Comparison of ENCODE assay signal across 12 mouse cellular contexts in the genomic region with DNA sequence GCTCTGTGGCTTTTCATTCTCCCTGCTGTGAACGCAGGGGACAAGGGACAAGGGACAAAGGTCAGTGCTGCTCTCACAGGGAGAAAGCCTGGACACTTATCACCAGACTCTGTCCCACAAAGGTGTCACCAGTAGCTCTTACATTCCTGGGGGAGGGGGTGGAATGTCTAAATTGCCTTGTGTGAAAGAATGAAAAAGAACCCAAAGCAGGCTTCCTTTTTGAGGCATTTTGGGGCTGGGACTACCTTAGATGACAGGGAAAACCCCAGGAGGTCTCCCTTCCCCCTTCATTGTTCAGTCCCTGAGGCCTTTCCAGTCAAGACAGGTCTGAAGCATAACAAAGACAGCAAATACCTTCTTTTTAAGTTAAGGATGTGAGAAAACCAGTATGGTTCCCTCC. TPM values are rescaled to one million over a fixed set of nuclear protein-coding genes. Genes with fewer than 3 reads are reported as not detected.
A peak's percentile ranks its signal among the peaks of the same experiment; 100 is the strongest.
DNase-seq lines count a peak whose midpoint lies in the region; ATAC-seq and TF ChIP-seq lines count a peak whose summit lies in the region.
"Had no signal": no experiment of that assay in that cellular context is flagged by ENCODE, and none has a peak within 500 bp of the region (broad histone marks: within the 10 kb centered on the region; RNA-seq: fewer than 3 reads in every experiment).

No protein-coding gene starts in this region.

- H3K27ac ChIP-seq in hindbrain, embryonic 10.5 days, result peak overlapping the region; percentile 76
- no peak overlapping the region for H3K27ac ChIP-seq in hindbrain, postnatal 0 days
- H3K27ac ChIP-seq in intestine, embryonic 16.5 days (ENCODE audit: low read length), result peak overlapping the region; percentile 69
- peak overlapping the region; percentile 40 for H3K27ac ChIP-seq in liver, embryonic 16.5 days (ENCODE audit: low read length)
- H3K27ac ChIP-seq: forebrain, embryonic 13.5 days; macrophage had no signal

- no peak overlapping the region for H3K4me3 ChIP-seq in hindbrain, embryonic 10.5 days
- H3K4me3 ChIP-seq in hindbrain, postnatal 0 days (ENCODE audit: low read length), result no peak overlapping the region
- no peak overlapping the region for H3K4me3 ChIP-seq in intestine, embryonic 16.5 days (ENCODE audit: low read length)
- no peak overlapping the region for H3K4me3 ChIP-seq in liver, embryonic 16.5 days (ENCODE audit: low read depth, low read length)
- H3K4me3 ChIP-seq: forebrain, embryonic 13.5 days had no signal

- no peaks in the 10 kb centered on the region for H3K27me3 ChIP-seq in hindbrain, embryonic 10.5 days (ENCODE audit: insufficient read depth, poor library complexity, severe bottlenecking)
- H3K27me3 ChIP-seq in hindbrain, postnatal 0 days (ENCODE audit: insufficient read depth, low read length), result no peaks in the 10 kb centered on the region
- H3K27me3 ChIP-seq in intestine, embryonic 16.5 days (replicated peaks; ENCODE audit: control insufficient read depth, insufficient read depth, low read length), result no peaks in the 10 kb centered on the region
- H3K27me3 ChIP-seq in liver, embryonic 16.5 days (ENCODE audit: control insufficient read depth, insufficient read depth, low read depth, low read length), result no peaks in the 10 kb centered on the region
- H3K27me3 ChIP-seq: forebrain, embryonic 13.5 days had no signal

- WGBS in hindbrain, embryonic 10.5 days, result 3% methylated on average over 1 of the region's 1 CpGs
- WGBS in hindbrain, postnatal 0 days, result 16% methylated on average over 1 of the region's 1 CpGs
- WGBS in intestine, embryonic 16.5 days, result 12% methylated on average over 1 of the region's 1 CpGs
- WGBS in liver, embryonic 16.5 days (ENCODE audit: insufficient replicate concordance), result 43% methylated on average over 1 of the region's 1 CpGs

- H3K36me3 ChIP-seq in hindbrain, embryonic 10.5 days, result no peaks in the 10 kb centered on the region
- H3K36me3 ChIP-seq in hindbrain, postnatal 0 days (ENCODE audit: insufficient read depth, low read length), result no peaks in the 10 kb centered on the region
- no peaks in the 10 kb centered on the region for H3K36me3 ChIP-seq in intestine, embryonic 16.5 days (ENCODE audit: control insufficient read depth, insufficient read depth, low read length)
- no peaks in the 10 kb centered on the region for H3K36me3 ChIP-seq in liver, embryonic 16.5 days (ENCODE audit: control insufficient read depth, insufficient read depth)

- H3K4me2 ChIP-seq in hindbrain, postnatal 0 days (ENCODE audit: low read depth, low read length), result no peak overlapping the region
- H3K4me2 ChIP-seq in intestine, embryonic 16.5 days (ENCODE audit: low read depth, low read length), result no peak overlapping the region; the same call in 1 of the 2 replicates
- 0 out of 2 replicates have a peak overlapping the region, but pooled peaks have one; percentile 10 for H3K4me2 ChIP-seq in liver, embryonic 16.5 days (ENCODE audit: low read depth, low read length)
- H3K4me2 ChIP-seq: forebrain, embryonic 13.5 days had no signal

- no peak overlapping the region for H3K9ac ChIP-seq in hindbrain, postnatal 0 days (replicated peaks; ENCODE audit: low read length)
- H3K9ac ChIP-seq in intestine, embryonic 16.5 days (ENCODE audit: low read depth, low read length), result no peak overlapping the region
- H3K9ac ChIP-seq in liver, embryonic 16.5 days (ENCODE audit: low read depth, low read length), result no peak overlapping the region
- H3K9ac ChIP-seq: forebrain, embryonic 13.5 days had no signal

- H3K4me1 ChIP-seq in hindbrain, embryonic 10.5 days (replicated peaks), result peaks cover 45% of the 10 kb centered on the region
- H3K4me1 ChIP-seq in hindbrain, postnatal 0 days (ENCODE audit: insufficient read depth, low read length), result no peaks in the 10 kb centered on the region
- H3K4me1 ChIP-seq in intestine, embryonic 16.5 days (ENCODE audit: control insufficient read depth, insufficient read depth, low read length), result peaks cover 33% of the 10 kb centered on the region
- peaks cover 7% of the 10 kb centered on the region for H3K4me1 ChIP-seq in liver, embryonic 16.5 days (ENCODE audit: control insufficient read depth, low read depth, low read length)

- no peaks in the 10 kb centered on the region for H3K9me3 ChIP-seq in hindbrain, embryonic 10.5 days
- no peaks in the 10 kb centered on the region for H3K9me3 ChIP-seq in hindbrain, postnatal 0 days (ENCODE audit: low read length)
- H3K9me3 ChIP-seq in intestine, embryonic 16.5 days (ENCODE audit: control insufficient read depth, low read length), result no peaks in the 10 kb centered on the region
- H3K9me3 ChIP-seq in liver, embryonic 16.5 days (replicated peaks; ENCODE audit: control insufficient read depth, low read length), result no peaks in the 10 kb centered on the region
- H3K9me3 ChIP-seq: forebrain, embryonic 13.5 days had no signal

- TF ChIP-seq CTCF in hindbrain, postnatal 0 days (IDR thresholded peaks at IDR 0.05; ENCODE audit: low read depth), result no peak

- no peak for ATAC-seq in hindbrain, postnatal 0 days
- ATAC-seq in intestine, embryonic 16.5 days, result peak; percentile 90
- peak; percentile 61 for ATAC-seq in liver, embryonic 16.5 days (ENCODE audit: low read depth)
- ATAC-seq: forebrain, embryonic 13.5 days had no signal

- DNase-seq in hindbrain, embryonic 10.5 days (ENCODE audit: low spot score), result no peak
- no peak for DNase-seq in hindbrain, postnatal 0 days (ENCODE audit: low spot score)
- peak; percentile 100 for DNase-seq in R1 (ENCODE audit: low read depth, low spot score)
- no peak for DNase-seq in urinary bladder, postnatal 10 days (ENCODE audit: low spot score)
- no peak for DNase-seq in adrenal gland, postnatal 25 days
- no peak for DNase-seq in cerebellum, postnatal 10 days

RNA-seq across cellular contexts. Expression of gene Lax1, which starts 4.4 kb away (rescaled TPM):
- polyA plus RNA-seq in hindbrain, embryonic 10.5 days (2016; fragmentation: Nextera tagmentation; extraction: Ambion mirVana), result 0.25 TPM in 1 of 2 replicates, not detected in the other
- 0.10 TPM in 1 of 2 replicates, not detected in the other for total RNA-seq in hindbrain, postnatal 0 days (2014; rRNA removed)
- polyA plus RNA-seq in hindbrain, postnatal 0 days (2015; fragmentation: Nextera tagmentation; extraction: Ambion mirVana), result 0.08 and 0.13 TPM in 2 replicates
- 0.44 and 0.66 TPM in 2 replicates for polyA plus RNA-seq in intestine, embryonic 16.5 days (2015; fragmentation: Nextera tagmentation; extraction: Ambion mirVana)
- polyA plus RNA-seq in liver, embryonic 16.5 days (2015; fragmentation: Nextera tagmentation; extraction: Ambion mirVana), result 0.51 and 0.78 TPM in 2 replicates
- total RNA-seq in adrenal gland, postnatal 25 days (2021), result not detected in 2 replicates
- polyA plus RNA-seq: forebrain, embryonic 13.5 days; macrophage had no signal

RNA-seq across cellular contexts. Expression of gene Gm38394, which starts 33.2 kb away (rescaled TPM):
- 3.9 and 4.7 TPM in 2 replicates for polyA plus RNA-seq in hindbrain, embryonic 10.5 days (2016; fragmentation: Nextera tagmentation; extraction: Ambion mirVana)
- 5.1 and 5.3 TPM in 2 replicates for total RNA-seq in hindbrain, postnatal 0 days (2014; rRNA removed)
- polyA plus RNA-seq in hindbrain, postnatal 0 days (2015; fragmentation: Nextera tagmentation; extraction: Ambion mirVana), result 1.2 and 1.7 TPM in 2 replicates
- 3.2 TPM in 2 replicates for polyA plus RNA-seq in intestine, embryonic 16.5 days (2015; fragmentation: Nextera tagmentation; extraction: Ambion mirVana)
- 1.4 TPM in 2 replicates for polyA plus RNA-seq in liver, embryonic 16.5 days (2015; fragmentation: Nextera tagmentation; extraction: Ambion mirVana)
- 26.0 and 30.4 TPM in 2 replicates for total RNA-seq in adrenal gland, postnatal 25 days (2021)

RNA-seq across cellular contexts. Expression of gene Zbed6, which starts 33.6 kb away (rescaled TPM):
- not detected in 2 replicates for polyA plus RNA-seq in hindbrain, embryonic 10.5 days (2016; fragmentation: Nextera tagmentation; extraction: Ambion mirVana)
- total RNA-seq in hindbrain, postnatal 0 days (2014; rRNA removed), result 6.0 and 7.8 TPM in 2 replicates
- 0.15 and 0.87 TPM in 2 replicates for polyA plus RNA-seq in hindbrain, postnatal 0 days (2015; fragmentation: Nextera tagmentation; extraction: Ambion mirVana)
- polyA plus RNA-seq in intestine, embryonic 16.5 days (2015; fragmentation: Nextera tagmentation; extraction: Ambion mirVana), result not detected in 2 replicates
- not detected in 2 replicates for polyA plus RNA-seq in liver, embryonic 16.5 days (2015; fragmentation: Nextera tagmentation; extraction: Ambion mirVana)
- 16.6 and 18.0 TPM in 2 replicates for total RNA-seq in adrenal gland, postnatal 25 days (2021)
- polyA plus RNA-seq: forebrain, embryonic 13.5 days; intestine, embryonic 14.5 days; neural tube, embryonic 14.5 days had no signal
